Mouse (Mus musculus) frontal cortex, postnatal 14 days (tissue): ENCODE measurements around the gene Gm10644.

ENCODE experiments used
- DNase-seq, 2 experiments: peaks; one replicate each; pipeline ENCODE4 v3.0.0; 2022; ENCODE audit warnings: low spot score in 2 of 2

The Gm10644 gene

GRCm38 (mm10) chr8:83980845-83981244, 25.8 kb upstream of the Gm10644 start:
- DNase-seq: no peak

GRCm38 (mm10) chr8:83980250-83980649, 25.2 kb upstream of the Gm10644 start:
- DNase-seq: no peak

GRCm38 (mm10) chr8:83978200-83978599, 23.2 kb upstream of the Gm10644 start:
- no peak for DNase-seq

GRCm38 (mm10) chr8:83977646-83978045, 22.6 kb upstream of the Gm10644 start:
- no peak for DNase-seq

GRCm38 (mm10) chr8:83976779-83977350, 21.9 kb upstream of the Gm10644 start:
- no peak for DNase-seq

GRCm38 (mm10) chr8:83976101-83976630, 21.2 kb upstream of the Gm10644 start:
- no peak for DNase-seq

- no peak for DNase-seq
Observed at GRCm38 (mm10) chr8:83974521-83974920, 19.5 kb upstream of the Gm10644 start.

- no peak for DNase-seq
Observed at GRCm38 (mm10) chr8:83973161-83974031, 18.4 kb upstream of the Gm10644 start.

- DNase-seq: peak; percentile 99
Observed at GRCm38 (mm10) chr8:83972150-83973120, 17.4 kb upstream of the Gm10644 start, which contains the start of gene Prkaca. Gene Prkaca, plus strand, starts transcription at chr8:83972993.

GRCm38 (mm10) chr8:83971661-83972060, 16.7 kb upstream of the Gm10644 start:
- DNase-seq: no peak

GRCm38 (mm10) chr8:83971121-83971520, 16.1 kb upstream of the Gm10644 start:
- DNase-seq: no peak

GRCm38 (mm10) chr8:83967701-83968100, 12.7 kb upstream of the Gm10644 start:
- DNase-seq: no peak

- DNase-seq: no peak
Observed at GRCm38 (mm10) chr8:83964015-83964765, 9.2 kb upstream of the Gm10644 start.

- no peak for DNase-seq
Observed at GRCm38 (mm10) chr8:83956789-83957188, 1.8 kb upstream of the Gm10644 start.

- DNase-seq: no peak
Observed at GRCm38 (mm10) chr8:83955958-83956218, 883 bp upstream of the Gm10644 start.

- DNase-seq: no peak
Observed at GRCm38 (mm10) chr8:83954749-83955105, 278 bp downstream of the Gm10644 start.

- DNase-seq: no peak
Observed at GRCm38 (mm10) chr8:83945540-83945939, 9.5 kb downstream of the Gm10644 start.

- no peak for DNase-seq
Observed at GRCm38 (mm10) chr8:83942446-83942845, 12.6 kb downstream of the Gm10644 start.

- no peak for DNase-seq
Observed at GRCm38 (mm10) chr8:83941066-83941677, 13.8 kb downstream of the Gm10644 start.

- peak in 1 of 2 experiments; percentile 7 for DNase-seq
Observed at GRCm38 (mm10) chr8:83938330-83938729, 16.7 kb downstream of the Gm10644 start.

- peak in 1 of 2 experiments; percentile 3 for DNase-seq
Observed at GRCm38 (mm10) chr8:83937645-83938044, 17.4 kb downstream of the Gm10644 start.
